Mouse (Mus musculus) induced T-regulatory cell, adult 2 months (primary cell): Measurements from ENCODE around the gene Hexim2.

Experiments used
- DNase-seq: peaks from one replicate; pipeline ENCODE4 v3.0.0-alpha.2; 2012; ENCODE audit warnings: low read depth

Gene Hexim2

DNA sequence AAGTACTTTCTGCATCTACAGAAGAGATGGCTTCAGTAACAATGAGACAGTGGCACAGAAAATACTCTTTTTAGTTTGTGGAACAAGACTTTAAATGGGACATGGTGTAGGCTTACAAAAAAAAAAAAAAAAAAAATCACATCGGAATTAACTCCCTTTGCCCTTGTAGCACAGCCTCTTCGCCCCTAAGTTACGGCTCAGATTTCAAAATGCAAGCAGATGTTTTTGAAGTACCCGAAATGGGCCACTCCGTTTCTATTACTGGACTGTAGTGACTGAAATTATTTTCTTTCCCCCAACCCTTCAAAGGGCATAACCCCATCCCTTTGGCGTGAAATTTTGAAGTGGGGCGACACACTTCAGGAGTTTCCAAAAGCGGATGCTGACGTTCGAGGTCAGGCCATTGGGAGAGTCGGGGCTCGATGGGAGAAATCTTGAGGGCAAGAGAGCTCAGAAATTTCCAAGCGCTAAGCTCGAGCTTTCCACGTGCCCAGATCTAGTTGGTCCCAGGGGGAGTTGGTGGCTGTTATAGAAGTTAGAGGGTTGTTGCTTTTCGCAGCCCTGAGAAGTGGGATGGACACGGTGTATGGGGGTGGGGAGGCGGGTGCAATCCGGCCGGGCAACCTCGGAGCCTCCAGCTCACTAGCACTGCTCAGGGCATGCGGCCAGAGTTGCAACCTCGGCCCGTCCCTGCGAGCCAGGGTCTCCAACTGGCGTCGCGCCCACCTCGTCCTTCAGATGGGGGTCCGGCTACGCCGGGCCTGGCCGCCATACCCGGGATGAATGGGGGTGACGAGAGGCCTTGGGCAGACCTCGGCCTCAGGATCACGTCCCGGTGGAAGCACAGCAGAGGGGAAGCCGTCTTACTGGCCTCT is at the start of gene Hexim2:
Hexim2 (plus strand) TSS at position 729 of the 875 bp plus-strand sequence.
- peak; percentile 77 for DNase-seq

DNA sequence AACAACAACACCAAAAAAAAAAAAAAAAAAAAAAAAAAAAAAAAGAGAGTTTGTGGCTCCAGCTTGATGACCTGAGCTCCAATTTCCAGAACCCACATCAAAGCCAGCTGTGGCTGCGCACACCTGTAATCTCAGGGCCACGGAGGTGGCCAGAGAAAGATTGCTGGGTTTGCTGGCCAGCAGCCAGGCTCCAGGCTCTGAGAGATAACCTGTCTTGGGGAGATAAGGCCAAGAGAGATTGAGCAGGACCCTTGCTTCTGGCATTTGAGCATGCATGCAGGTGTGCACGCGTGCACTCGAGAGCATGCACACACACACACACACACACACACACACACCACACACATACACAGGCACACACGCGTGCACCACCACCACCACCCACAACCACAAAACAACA is 38.9 kb upstream of the Hexim2 start:
- DNase-seq, result no peak

DNA sequence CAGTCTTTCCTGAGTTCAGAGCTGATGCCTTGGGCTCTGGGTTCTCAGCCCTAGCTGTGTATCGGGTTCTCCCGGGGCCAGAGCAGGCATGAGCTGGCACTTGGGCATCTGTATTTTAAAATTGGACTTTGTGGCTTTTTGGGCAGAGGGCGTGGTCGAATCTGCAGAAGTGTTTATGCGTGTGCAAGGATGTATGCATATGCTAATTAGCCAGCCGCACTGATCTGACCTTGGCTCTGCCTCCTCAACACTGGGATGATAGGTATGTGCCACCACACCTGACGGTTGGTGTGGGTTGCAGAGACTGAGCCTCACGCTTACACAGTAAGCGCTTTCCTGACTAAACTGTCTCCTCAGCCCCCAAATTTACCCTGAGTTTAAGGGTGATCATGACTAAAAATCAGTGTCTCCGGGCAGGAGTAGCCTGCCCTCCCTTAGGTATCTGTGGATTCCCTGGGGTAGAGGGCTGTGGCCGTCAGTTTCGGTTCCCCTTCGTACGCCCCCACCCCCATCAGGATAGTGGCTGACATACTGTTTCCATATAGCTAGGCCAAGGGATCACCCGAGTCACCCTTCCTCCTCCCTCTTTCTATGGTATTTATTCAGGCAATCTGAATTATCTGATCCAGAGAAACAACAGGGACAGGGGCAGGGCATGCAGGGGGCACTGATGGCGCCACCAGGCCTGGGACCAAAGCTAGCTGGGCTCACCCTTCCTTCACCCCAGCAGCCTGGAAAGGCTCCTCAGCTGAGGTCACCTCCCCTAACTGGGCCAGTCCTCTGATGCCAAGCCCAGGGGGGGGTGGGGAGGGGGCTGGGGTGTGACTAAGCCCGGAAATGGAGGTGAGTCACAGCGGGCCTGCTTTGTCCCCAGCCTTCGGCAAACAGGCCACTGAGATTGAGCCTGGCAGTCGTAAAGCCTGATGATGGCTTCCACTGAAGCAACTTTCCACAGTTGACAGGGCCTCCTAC is 38.1 kb upstream of the Hexim2 start:
- peak; percentile 30 for DNase-seq

DNA sequence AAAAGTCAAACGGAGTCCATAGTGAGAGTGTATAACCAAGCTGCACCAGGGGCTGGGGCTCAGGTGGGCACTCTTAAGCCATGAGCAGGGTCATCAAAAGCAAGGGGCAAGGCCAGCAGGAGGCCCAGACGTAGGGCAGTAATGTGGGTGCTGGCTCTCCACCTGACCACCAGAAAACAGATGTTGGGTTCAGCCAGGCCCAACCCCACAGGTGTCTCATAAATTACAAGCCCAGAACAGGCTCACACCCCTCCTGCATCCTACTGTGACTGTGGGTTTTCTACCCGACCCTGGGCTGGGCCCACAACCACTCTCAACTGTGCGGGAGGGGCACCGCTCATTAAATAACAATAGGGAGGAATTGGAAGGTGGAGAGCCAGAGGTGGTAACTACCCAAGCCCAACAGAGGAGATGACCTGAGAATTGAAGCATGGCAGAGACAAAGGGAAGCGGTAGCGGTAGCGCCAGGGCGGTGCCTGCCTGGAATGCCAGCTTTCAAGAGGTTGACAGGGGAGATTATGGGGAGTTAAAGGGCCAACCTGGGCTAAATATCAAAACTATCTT is 37.0 kb upstream of the Hexim2 start:
- no peak for DNase-seq

DNA sequence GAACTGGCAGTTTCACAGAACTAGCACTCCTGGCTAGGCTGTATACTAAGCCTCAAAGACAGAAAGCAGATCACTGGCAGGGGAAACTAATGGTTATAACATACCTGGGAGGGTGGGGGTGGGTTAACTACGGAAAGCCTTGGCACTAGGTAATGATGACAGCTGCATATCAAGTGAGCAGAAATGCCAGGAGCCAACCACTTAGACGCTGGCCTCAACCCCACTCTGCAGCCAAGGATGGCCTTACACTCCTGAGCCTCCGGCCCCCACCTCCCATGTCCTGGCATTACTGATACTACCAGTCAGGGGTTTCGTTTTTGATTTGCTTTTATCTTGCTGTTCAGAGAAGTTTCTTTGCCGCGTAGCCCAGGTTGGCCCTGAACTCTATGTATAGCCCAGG is 36.4 kb upstream of the Hexim2 start:
- DNase-seq, result no peak

DNA sequence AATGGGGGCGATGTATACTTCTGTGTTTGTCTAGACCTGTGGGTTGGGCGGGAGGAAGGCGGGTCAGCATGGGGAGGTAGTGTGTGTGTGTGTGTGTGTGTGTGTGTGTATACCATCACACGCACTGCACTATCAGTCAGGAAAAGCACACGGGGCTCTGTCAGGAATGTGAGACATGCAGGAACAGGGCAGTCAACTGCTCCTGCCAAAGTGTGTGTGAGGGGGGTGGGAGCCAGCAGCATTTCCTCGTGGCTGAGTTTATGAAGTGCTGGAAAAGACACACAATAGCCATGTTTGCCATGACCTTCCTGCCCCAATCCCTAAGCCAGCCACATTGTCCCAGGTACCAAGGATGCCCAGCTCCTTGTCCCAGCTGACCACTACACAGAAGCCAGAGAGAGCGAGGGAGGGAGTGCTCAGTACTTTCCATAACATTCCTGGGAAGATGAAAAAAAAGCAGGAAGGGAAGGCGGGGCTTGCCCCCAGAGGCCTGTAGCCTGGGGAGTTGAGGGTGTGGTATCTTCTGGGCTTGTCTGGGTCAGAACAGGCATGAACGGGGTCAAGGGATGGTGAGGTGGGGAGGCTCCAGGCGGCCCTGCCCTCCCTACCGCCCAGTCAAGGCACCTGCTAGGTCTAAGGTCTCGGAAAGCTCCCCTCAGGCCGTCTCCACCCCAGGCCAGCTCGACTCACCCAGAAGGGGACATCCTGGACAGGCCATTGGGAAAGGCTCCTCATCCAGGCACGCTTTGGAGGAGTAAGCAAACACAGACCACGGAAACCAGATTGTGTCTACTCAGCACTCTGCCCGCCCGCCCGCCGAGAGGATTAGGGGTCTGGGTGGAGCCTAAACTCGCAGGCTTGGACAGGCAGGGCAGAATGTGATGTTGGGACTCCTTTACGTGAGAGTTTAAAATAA is 35.0 kb upstream of the Hexim2 start:
- DNase-seq, result no peak

DNA sequence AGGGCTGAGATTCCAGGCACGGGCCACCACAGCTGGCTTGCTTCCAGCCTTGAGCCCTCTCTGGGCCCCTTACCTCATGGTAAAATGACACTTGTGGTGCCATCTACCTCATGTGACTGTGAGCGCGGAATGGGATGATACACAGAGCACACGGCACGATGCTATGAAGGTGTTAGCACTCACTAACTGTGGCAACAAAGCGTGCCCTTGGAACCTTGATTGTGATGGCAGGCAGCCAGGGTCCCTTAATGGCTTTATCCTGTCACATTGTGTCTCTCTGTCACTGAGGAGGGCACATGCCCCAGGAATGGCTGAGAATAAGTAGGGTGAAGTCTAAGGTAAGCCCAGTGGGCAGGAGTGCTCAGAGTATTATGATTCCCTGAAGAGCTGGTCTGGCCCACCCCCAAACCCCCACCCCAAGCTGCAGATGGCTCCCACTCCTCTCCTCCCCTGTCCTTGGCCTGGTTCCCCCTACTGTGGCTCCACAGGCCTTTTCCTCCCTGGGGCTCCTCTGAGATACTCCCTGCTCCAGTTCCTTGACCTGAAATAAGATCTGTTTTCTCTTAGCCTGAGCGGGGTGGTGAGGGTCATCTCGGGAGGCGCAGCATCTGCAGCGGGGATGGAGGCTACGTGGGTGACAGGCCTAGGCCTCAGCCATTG is 33.6 kb upstream of the Hexim2 start:
- DNase-seq, result no peak

DNA sequence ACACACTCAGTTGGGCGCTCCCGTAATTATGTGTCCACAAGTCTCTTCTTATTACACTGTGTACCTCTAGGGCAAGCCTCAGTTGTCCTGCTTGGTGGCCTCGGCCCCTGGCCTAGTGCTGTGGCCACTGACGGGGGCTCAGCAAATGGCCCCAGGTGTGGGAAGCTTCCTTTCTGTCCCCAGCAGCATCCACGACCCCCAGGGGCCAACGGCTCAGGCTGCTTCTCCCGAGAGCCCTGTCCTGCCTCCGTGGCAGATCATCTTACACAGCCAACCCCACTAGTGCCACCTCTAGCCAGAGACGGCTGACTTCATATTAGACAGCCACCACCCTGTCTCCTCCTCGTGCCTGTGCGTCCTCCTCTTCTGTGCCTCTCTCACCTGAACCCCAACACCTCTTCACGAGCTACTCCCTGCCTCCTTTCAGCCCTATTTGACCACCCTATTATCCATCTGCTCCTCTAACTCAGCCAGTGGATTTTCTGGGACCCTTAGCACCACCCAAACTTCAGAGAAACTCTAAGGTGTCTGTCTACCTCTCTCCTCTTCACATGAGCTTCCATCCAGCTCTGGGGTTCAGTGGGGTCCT is 32.8 kb upstream of the Hexim2 start:
- no peak for DNase-seq

DNA sequence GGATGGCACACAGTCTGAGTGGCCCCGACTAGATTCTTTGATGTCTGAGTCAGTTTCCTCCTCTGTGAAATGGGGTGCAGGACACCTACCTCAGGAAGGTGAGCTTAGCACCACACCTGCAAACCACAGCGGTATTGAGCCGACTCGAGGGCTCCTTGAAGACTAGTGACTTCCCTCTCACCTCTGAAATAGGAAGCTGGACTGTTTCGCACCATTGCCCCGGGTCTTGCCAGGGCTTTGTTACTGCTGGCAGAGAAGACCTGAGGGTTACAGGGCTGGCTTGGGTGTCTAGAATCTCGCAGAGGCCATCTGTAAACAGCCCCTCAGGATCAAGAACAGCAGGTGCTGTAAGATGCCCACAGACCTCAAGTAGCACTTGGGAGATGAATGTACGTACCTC is 31.9 kb upstream of the Hexim2 start:
- peak; percentile 39 for DNase-seq

DNA sequence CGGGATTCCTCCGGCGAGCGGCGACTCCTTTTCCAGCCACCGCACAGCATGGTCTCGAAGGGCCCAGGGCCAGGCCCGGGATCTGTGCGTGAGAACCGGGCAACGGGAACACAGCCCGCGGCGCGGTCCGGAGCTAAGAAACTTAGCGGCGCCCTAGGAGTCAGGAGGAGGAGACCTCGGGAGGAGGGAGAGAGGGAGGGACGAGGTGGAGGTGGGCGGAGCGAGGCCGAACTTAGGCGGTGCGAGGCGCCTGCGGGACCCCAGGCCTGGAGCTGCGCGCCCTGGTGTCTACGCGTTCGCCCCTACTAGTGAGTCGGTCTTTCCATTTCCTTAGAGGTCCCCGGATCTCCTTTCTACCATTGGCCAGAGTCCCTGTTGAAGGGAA is 30.8 kb upstream of the Hexim2 start, which contains the start of the genes Plcd3 and Acbd4:
Plcd3 (minus strand) TSS at position 178 of the 385 bp plus-strand sequence.
Acbd4 (plus strand) TSS at position 202 of the 385 bp plus-strand sequence.
- peak; percentile 76 for DNase-seq

DNA sequence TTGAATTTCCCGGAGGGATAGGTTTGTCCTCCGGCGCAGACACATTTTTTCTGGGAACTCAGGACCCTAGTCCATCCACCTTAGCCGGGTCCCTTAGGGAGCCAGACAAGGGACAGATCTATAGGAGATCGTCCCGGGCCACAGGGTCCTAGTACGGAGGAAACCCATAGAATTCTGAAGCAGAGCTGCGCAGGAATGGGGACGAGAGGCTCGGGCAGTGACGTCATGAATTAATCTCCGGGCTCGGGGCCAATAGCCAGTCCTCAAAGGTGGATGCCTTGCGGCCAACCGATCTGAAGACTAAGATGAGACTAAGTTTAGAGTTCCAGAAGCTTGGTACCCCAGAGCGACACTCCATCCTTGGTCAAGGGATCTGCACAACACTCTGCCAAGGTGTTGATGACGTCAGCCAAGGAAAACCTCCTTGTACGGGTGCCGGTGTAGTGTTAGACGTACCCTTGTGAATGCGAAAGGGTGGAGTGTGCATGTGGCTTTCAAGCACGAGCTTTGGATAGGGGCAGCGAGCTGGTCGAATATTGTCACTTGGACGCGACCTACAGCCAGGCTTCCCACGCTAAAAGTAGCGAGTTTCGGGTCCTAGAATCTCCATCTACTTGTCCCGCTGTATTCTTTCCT is 30.2 kb upstream of the Hexim2 start:
- DNase-seq, result peak; percentile 77

DNA sequence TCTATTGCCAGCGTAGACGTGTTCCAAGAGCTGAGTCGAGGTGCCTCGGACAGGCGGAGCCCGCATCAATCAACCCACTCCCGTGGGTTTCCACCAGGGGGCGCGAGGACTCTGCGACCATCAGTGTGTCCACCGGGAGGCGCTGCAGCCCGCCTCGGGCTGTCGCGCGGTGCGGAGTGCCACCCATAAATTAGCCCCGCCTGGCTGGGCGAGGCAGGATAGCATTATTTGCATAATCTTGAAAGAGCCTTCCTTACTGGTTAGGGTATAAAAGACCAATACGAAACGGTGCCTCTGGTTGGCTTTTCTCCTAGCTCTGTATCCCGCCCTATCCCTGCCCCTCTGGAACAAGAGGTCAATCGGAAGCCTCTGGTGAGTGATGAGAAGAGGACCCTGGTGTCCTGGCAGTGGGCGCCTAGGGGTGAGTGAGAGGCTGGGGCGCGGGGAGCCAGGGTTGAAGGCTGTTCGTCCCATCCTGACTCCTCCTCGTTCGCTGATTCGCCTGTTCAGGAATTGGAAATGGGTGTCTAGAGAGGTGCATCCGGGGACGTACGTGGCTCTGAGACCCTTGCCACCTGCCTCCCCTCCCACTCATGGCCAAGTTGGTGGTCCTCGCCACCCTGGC is 29.4 kb upstream of the Hexim2 start:
- peak; percentile 98 for DNase-seq

DNA sequence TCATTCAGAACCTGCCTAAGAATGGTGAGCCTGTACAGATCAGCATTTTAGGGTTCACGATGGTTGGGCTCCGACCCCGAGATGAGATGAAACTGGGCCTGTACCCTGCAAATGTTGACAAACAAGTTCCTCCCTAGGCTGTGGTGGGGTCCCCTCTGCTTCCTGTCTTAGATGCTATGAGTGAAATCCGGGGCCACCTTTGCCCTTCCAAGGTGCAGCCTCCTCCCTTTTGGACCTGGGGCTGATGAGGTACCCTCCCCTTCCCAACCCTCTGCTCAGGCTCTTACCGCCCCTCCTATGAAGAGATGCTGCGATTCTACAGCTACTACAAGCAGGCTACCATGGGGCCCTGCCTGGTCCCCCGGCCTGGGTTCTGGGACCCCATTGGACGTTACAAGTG is 28.6 kb upstream of the Hexim2 start:
- DNase-seq, result peak; percentile 55

DNA sequence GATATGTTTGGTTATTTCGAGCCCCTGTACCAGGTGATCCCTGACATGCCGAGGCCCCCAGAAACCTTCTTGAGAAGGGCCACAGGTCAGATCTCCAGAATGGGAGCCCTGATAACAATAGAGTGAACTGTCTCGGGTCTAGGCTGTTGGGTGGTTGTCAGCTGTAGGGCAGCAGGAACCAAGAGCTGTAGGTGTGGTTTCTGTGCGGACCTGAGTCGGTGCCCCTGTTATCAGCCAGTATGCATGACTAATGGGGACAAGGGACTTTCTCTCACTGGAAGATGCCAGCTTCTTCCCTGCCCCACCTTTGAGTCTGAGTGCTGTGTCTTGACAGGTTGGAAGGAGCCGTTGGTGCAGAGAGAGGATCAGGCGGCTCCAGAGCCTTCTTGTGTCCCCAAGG is 27.8 kb upstream of the Hexim2 start:
- no peak for DNase-seq

DNA sequence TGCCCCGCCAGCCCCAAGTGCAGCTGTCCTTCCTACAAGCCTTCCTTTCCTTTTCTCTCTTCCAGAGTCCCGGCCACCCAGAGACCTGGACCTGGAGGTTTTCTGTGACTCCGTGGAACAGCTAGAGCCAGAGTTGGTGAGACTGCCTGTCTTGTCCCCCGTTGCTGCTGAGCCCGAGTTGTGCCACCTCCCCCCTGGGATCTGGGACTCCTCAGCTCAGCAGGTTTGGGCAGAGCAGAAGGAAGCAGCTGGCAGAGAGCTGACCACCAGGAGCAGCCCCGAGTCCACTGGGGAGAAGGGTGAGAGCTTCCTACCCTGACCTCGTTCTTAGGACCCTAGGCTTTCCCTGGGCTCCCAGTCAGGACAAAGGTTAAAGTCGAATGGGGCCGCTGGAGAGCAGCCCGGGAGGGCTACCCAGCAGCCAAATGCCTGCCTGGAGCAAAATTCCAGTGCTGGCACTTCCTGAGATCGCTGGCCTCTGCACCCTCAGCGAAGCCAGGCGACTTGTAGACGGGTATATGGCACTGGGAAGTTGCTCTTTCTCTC is 27.0 kb upstream of the Hexim2 start:
- no peak for DNase-seq

DNA sequence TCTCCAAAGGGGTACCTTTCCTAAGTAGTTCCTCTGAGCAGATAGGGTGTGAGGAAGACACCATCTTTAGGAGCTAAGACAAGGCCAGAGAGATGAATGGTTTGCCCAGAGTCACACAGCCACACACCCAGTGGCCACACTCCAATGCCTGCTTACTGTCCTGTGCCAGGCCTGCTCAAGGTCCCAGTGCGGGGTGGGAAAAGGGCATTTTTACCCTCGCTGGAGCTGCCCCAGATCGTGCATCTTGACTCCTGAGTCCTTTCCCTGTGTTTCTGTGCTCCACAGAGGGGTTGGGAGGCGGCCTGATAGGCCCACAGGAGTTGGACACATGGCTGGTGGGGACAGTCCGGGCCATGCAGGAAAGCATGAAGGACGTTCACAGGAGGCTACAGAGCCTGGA is 26.4 kb upstream of the Hexim2 start:
- no peak for DNase-seq

DNA sequence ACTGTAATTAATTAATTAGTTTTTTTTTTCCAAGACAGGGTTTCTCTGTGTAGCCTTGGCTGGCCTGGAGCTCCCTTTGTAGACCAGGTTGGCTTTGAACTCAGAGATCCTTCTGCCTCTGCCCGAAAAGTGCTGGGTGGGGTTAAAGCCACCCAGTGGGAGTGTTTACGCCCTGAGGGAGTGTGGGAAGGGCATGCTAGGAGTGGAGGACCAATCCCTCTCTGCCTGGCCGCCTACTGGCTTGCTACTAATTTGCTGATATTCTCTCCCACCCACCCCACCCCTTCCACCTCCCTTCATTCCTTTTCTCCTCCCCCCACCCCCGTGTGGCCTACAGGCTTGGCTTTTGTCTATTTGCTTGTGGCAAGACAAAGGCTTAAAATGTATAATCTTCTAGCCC is 25.8 kb upstream of the Hexim2 start:
- DNase-seq, result no peak

DNA sequence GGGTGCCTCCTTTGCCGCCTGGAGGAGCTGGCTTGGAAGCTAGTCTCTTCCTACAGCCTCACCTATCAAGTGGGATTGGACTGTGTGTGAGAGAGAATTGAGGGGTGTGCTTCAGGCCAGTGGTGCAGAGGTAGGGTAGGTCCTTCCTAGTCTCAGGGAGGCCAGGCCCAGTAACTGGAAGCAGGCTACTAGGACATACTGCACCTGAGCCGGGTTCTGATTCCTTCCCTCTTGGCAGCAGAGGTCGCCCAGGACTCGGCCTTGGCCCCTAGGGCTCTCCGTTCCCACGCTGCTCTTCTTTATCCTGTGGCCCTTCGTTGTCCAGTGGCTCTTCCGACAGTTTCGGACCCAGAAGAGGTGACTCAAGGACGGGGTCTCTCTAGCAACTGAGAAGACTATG is 20.9 kb upstream of the Hexim2 start:
- DNase-seq, result no peak
